Mouse (Mus musculus): Measurements from ENCODE around the gene Stard13. TPM values are rescaled to one million over a fixed set of nuclear protein-coding genes. Genes with fewer than 3 reads are reported as not detected.

Gene Stard13
- polyA plus RNA-seq, 1 experiment from 2014 or later = 7.9 TPM

- no peaks in the 10 kb centered on the region for H3K9me3 ChIP-seq
Measured at GRCm38 (mm10) chr5:151056920-151057294, 176.7 kb downstream of the Stard13 start.

DNA sequence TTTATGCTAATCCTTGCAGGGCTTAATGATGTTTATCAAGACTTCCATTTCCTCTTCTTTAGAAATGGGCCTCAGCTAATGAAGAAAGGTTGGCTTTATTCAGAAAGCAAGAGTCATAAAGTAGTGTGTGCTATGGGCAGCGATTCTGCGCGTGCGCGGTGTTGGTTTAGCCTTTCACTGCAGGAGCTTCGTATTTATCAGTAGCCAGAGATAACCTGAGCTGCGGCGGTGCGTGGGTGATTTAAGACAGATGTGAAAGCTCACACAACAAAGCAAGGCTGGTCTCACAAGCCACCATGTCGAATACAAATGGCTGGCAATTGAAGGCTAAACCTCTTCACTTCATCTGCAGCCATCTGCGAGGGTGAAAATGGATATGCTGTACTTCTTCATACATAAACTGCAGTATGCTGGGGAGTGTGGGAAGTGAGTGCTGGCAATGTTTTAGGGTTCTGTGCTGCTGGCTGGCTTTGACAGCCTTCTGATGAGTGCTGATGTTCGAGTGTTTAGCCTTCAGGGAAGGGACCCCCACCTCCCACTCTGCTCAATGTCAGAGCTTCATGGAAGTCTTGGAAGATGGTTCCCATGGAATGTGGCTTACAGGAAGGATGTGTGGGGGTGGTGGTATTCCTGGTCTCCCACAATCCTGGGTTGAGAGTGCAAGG lies 177.2 kb downstream of the Stard13 start:
- Histone ChIP-seq H3K27ac (peak overlapping the region; percentile 78), H3K9me3 (no peaks in the 10 kb centered on the region), H3K27me3 (no peaks in the 10 kb centered on the region), H3K4me1 (replicated peaks) (peaks cover 28% of the 10 kb centered on the region), H3K36me3 (peaks cover 6% of the 10 kb centered on the region; the same call in 1 of the 2 replicates), H3K4me2 (no peak overlapping the region), H3K4me3 (no peak overlapping the region), H3K9ac (no peak overlapping the region)
- WGBS = 67% methylated on average over 12 of the region's 12 CpGs
- ATAC-seq (ENCODE audit: low FRiP score) = peak; percentile 43; the same call in 1 of the 2 replicates

More at GRCm38 (mm10) chr5:151056920-151057294, 176.7 kb downstream of the Stard13 start:
- ATAC-seq (ENCODE audit: low FRiP score) = no peak
- WGBS = 77% methylated on average over 6 of the region's 6 CpGs
- Histone ChIP-seq H3K27me3 (no peaks in the 10 kb centered on the region), H3K9ac (no peak overlapping the region), H3K4me1 (replicated peaks) (peaks cover 28% of the 10 kb centered on the region), H3K27ac (peak overlapping the region; percentile 78), H3K36me3 (peaks cover 8% of the 10 kb centered on the region), H3K4me3 (no peak overlapping the region), H3K4me2 (no peak overlapping the region)

GRCm38 (mm10) chr5:151055426-151056090 lies 178.1 kb downstream of the Stard13 start:
- peaks cover 26% of the 10 kb centered on the region for H3K4me1 ChIP-seq (replicated peaks)

DNA sequence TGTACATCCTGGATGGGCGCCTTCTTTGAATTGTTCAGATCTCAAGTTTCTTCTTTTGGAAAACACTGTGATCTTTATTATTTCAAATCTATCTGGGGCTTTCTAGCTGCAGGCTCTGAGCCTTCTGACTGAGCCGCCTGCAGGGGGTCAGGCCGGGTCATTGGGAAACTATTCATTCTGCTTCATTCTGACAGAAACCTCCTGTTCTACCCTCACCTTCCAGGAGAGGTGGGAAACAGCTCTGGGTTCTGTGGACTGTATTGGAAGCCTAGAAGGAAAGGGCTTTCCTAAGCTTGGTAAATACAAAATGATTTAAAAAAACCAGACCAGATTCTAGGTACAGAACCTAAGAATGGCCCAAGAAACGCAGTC lies 178.9 kb downstream of the Stard13 start:
- WGBS = 48% methylated on average over 4 of the region's 4 CpGs
- no peaks in the 10 kb centered on the region for H3K27me3 ChIP-seq
- H3K9me3 ChIP-seq = no peaks in the 10 kb centered on the region
- no peak overlapping the region for H3K4me3 ChIP-seq
- no peak overlapping the region for H3K4me2 ChIP-seq
- H3K4me1 ChIP-seq (replicated peaks) = peaks cover 24% of the 10 kb centered on the region
- ATAC-seq (ENCODE audit: low FRiP score) = no peak
- peaks cover 12% of the 10 kb centered on the region; the same call in 1 of the 2 replicates for H3K36me3 ChIP-seq
- H3K9ac ChIP-seq = no peak overlapping the region
- peak overlapping the region; percentile 78; the same call in 1 of the 2 replicates for H3K27ac ChIP-seq

More at GRCm38 (mm10) chr5:151055426-151056090, 178.1 kb downstream of the Stard13 start:
- H3K4me2 ChIP-seq = no peak overlapping the region
- H3K27ac ChIP-seq = peak overlapping the region; percentile 78
- H3K27me3 ChIP-seq = no peaks in the 10 kb centered on the region
- H3K36me3 ChIP-seq = peaks cover 12% of the 10 kb centered on the region; the same call in 1 of the 2 replicates
- 92% methylated on average over 11 of the region's 11 CpGs for WGBS
- no peak overlapping the region for H3K4me3 ChIP-seq
- ATAC-seq (ENCODE audit: low FRiP score) = no peak
- no peak overlapping the region for H3K9ac ChIP-seq
- H3K9me3 ChIP-seq = no peaks in the 10 kb centered on the region

DNA sequence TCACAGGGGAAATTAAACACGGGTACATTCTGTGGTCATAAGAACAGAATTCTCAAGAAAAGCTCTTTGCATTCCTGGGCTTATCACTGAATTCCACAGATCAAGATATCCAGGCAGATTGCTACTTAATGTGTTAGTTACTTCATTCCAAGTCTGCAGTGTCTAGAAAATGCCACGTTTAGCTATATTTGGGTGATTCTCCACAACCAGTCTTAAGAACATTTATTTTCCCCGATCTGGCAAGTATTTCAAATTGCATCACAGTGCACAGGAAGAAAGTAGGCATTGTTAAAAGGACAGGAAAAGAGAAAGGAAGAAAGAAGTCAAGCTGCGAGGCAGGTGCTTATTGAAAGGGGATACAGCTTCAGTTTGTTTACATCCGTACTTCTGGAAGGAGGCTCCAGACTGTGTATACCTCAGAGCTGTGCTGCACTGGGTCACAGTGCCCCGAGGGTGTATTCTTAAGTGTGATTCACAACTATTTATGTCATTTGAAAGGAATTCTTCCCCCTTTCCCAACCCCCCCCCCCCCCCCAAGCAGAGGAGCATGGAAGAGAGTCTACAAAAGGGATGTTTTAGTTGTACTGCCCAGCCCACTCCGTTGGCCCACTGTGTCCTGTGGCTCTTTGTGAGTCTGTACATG lies 179.4 kb downstream of the Stard13 start:
- 37% methylated on average over 7 of the region's 7 CpGs for WGBS
- Histone ChIP-seq H3K27me3 (no peaks in the 10 kb centered on the region), H3K9me3 (no peaks in the 10 kb centered on the region), H3K4me3 (no peak overlapping the region), H3K27ac (0 out of 2 replicates have a peak overlapping the region, but pooled peaks have one; percentile 78), H3K4me1 (replicated peaks) (peaks cover 24% of the 10 kb centered on the region), H3K36me3 (peaks cover 12% of the 10 kb centered on the region; the same call in 1 of the 2 replicates), H3K4me2 (no peak overlapping the region), H3K9ac (no peak overlapping the region)
- no peak for ATAC-seq (ENCODE audit: low FRiP score)

GRCm38 (mm10) chr5:151053190-151053589 lies 180.4 kb downstream of the Stard13 start:
- no peak for ATAC-seq (ENCODE audit: low FRiP score)
- Histone ChIP-seq H3K4me1 (replicated peaks) (peaks cover 24% of the 10 kb centered on the region), H3K36me3 (peaks cover 12% of the 10 kb centered on the region; the same call in 1 of the 2 replicates)

GRCm38 (mm10) chr5:151052331-151052730 lies 181.3 kb downstream of the Stard13 start:
- Histone ChIP-seq H3K4me3 (no peak overlapping the region), H3K27ac (no peak overlapping the region), H3K9me3 (no peaks in the 10 kb centered on the region), H3K27me3 (no peaks in the 10 kb centered on the region), H3K36me3 (peaks cover 12% of the 10 kb centered on the region; the same call in 1 of the 2 replicates), H3K4me1 (replicated peaks) (peaks cover 24% of the 10 kb centered on the region), H3K9ac (no peak overlapping the region), H3K4me2 (no peak overlapping the region)
- ATAC-seq (ENCODE audit: low FRiP score) = no peak
- 94% methylated on average over 8 of the region's 8 CpGs for WGBS

More at GRCm38 (mm10) chr5:151053190-151053589, 180.4 kb downstream of the Stard13 start:
- Histone ChIP-seq H3K27me3 (no peaks in the 10 kb centered on the region), H3K9ac (no peak overlapping the region), H3K4me2 (no peak overlapping the region), H3K4me3 (no peak overlapping the region), H3K27ac (no peak overlapping the region), H3K9me3 (no peaks in the 10 kb centered on the region)
- WGBS = 91% methylated on average over 5 of the region's 5 CpGs

DNA sequence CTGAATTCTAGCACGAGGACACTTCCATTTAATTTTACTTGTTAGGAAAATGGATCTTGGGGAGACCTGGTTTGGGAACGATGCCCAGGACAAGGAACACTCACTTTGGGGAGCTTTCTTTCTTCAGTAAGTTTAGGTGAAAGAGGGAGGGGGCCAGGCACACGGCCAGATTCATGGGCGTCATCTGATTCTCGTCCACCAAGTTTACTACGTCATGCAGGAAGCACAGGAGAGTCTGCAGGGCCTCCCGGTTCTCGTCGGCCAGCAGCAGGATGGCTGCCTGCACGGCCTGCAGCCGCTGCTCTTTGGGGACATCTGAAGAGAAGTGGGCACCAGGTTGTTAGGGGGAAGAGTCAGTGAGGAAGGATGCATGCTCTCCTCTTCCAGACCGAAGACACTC lies 186.1 kb downstream of the Stard13 start:
- no peak overlapping the region for H3K9ac ChIP-seq
- H3K27me3 ChIP-seq = no peaks in the 10 kb centered on the region
- 83% methylated on average over 12 of the region's 12 CpGs for WGBS
- no peak overlapping the region for H3K4me2 ChIP-seq
- no peak overlapping the region for H3K27ac ChIP-seq
- H3K9me3 ChIP-seq = no peaks in the 10 kb centered on the region
- H3K4me1 ChIP-seq (replicated peaks) = no peaks in the 10 kb centered on the region
- H3K4me3 ChIP-seq = no peak overlapping the region
- peaks cover 12% of the 10 kb centered on the region; the same call in 1 of the 2 replicates for H3K36me3 ChIP-seq
- no peak for ATAC-seq (ENCODE audit: low FRiP score)

- Histone ChIP-seq H3K9ac (no peak overlapping the region), H3K27ac (no peak overlapping the region), H3K27me3 (no peaks in the 10 kb centered on the region), H3K4me1 (replicated peaks) (no peaks in the 10 kb centered on the region), H3K4me3 (no peak overlapping the region), H3K36me3 (peaks cover 6% of the 10 kb centered on the region; the same call in 1 of the 2 replicates), H3K4me2 (no peak overlapping the region), H3K9me3 (no peaks in the 10 kb centered on the region)
- no peak for ATAC-seq (ENCODE audit: low FRiP score)
- 68% methylated on average over 7 of the region's 7 CpGs for WGBS
Measured at GRCm38 (mm10) chr5:151046917-151047316, 186.7 kb downstream of the Stard13 start.

- Histone ChIP-seq H3K36me3 (peaks cover 6% of the 10 kb centered on the region; the same call in 1 of the 2 replicates), H3K27me3 (no peaks in the 10 kb centered on the region), H3K27ac (no peak overlapping the region), H3K4me2 (no peak overlapping the region), H3K9ac (no peak overlapping the region), H3K4me3 (no peak overlapping the region), H3K9me3 (no peaks in the 10 kb centered on the region), H3K4me1 (replicated peaks) (no peaks in the 10 kb centered on the region)
- WGBS = 94% methylated on average over 6 of the region's 6 CpGs
- no peak for ATAC-seq (ENCODE audit: low FRiP score)
Measured at GRCm38 (mm10) chr5:151046131-151046530, 187.5 kb downstream of the Stard13 start.

GRCm38 (mm10) chr5:151042911-151043310 lies 190.7 kb downstream of the Stard13 start:
- H3K9me3 ChIP-seq = no peaks in the 10 kb centered on the region
- no peak overlapping the region for H3K4me2 ChIP-seq
- no peaks in the 10 kb centered on the region for H3K4me1 ChIP-seq (replicated peaks)
- no peaks in the 10 kb centered on the region for H3K27me3 ChIP-seq
- H3K36me3 ChIP-seq = peaks cover 3% of the 10 kb centered on the region; the same call in 1 of the 2 replicates
- ATAC-seq (ENCODE audit: low FRiP score) = no peak
- 93% methylated on average over 5 of the region's 5 CpGs for WGBS
- H3K27ac ChIP-seq = no peak overlapping the region
- no peak overlapping the region for H3K9ac ChIP-seq
- H3K4me3 ChIP-seq = no peak overlapping the region

DNA sequence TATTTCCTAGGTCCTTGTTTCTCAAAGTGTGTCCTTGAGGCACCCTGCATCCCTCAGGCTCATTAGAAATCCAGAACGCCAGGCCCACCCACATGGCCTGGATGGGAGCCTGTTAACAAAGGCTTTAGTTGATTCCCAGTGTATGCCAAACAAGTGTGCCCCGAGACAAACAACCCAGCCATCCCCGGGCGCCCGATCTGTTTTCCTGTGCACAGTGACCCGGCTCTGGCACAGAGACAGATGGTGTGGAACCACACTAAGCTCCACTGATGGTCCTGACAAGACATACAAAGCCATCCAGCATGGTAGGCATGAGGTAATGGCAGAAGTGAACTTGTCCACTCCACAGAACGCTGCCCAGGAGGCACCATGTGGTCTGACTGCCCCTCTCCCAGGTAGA lies 195.8 kb downstream of the Stard13 start:
- H3K36me3 ChIP-seq = peaks cover 3% of the 10 kb centered on the region; the same call in 1 of the 2 replicates
- no peaks in the 10 kb centered on the region for H3K27me3 ChIP-seq
- no peak overlapping the region for H3K9ac ChIP-seq
- 76% methylated on average over 7 of the region's 7 CpGs for WGBS
- H3K4me3 ChIP-seq = no peak overlapping the region
- no peaks in the 10 kb centered on the region for H3K9me3 ChIP-seq
- no peaks in the 10 kb centered on the region for H3K4me1 ChIP-seq (replicated peaks)
- no peak for ATAC-seq (ENCODE audit: low FRiP score)
- no peak overlapping the region for H3K27ac ChIP-seq
- H3K4me2 ChIP-seq = no peak overlapping the region

Data from hindbrain, embryonic 13.5 days (tissue).